Mouse (Mus musculus): Measurements from ENCODE around the gene Sf3b3.

Gene Sf3b3

GRCm38 (mm10) chr8:110775721-110776120, 70.9 kb downstream of the Sf3b3 start:
- DNase-seq (ENCODE audit: low spot score in 2 of 2): no peak

GRCm38 (mm10) chr8:110775316-110775715, 71.3 kb downstream of the Sf3b3 start:
- DNase-seq (ENCODE audit: low spot score in 2 of 2): no peak

GRCm38 (mm10) chr8:110774725-110775124, 71.9 kb downstream of the Sf3b3 start:
- DNase-seq (ENCODE audit: low spot score in 2 of 2): no peak

- DNase-seq (ENCODE audit: low spot score in 2 of 2): no peak
These were observed 72.5 kb downstream of the Sf3b3 start for GRCm38 (mm10) chr8:110774047-110774446.

GRCm38 (mm10) chr8:110772452-110772851, 74.1 kb downstream of the Sf3b3 start:
- DNase-seq (ENCODE audit: low spot score in 2 of 2): no peak

GRCm38 (mm10) chr8:110767261-110767660, 79.3 kb downstream of the Sf3b3 start:
- DNase-seq (ENCODE audit: low spot score in 2 of 2): no peak

- DNase-seq (ENCODE audit: low spot score in 2 of 2): no peak
These were observed 81.9 kb downstream of the Sf3b3 start for GRCm38 (mm10) chr8:110764671-110765070.

- DNase-seq (ENCODE audit: low spot score in 2 of 2): no peak
These were observed 84.6 kb downstream of the Sf3b3 start for GRCm38 (mm10) chr8:110761988-110762387.

GRCm38 (mm10) chr8:110761185-110761584, 85.4 kb downstream of the Sf3b3 start:
- no peak for DNase-seq (ENCODE audit: low spot score in 2 of 2)

- no peak for DNase-seq (ENCODE audit: low spot score in 2 of 2)
These were observed 86.2 kb downstream of the Sf3b3 start for GRCm38 (mm10) chr8:110760280-110760940.
